Mouse (Mus musculus): Measurements from ENCODE around the gene Samd10. TPM values are rescaled to one million over a fixed set of nuclear protein-coding genes. Genes with fewer than 3 reads are reported as not detected.

The Samd10 gene
- 13.3 and 15.6 TPM in 2 replicates for polyA plus RNA-seq (2015; fragmentation: Nextera tagmentation; extraction: Ambion mirVana)

DNA sequence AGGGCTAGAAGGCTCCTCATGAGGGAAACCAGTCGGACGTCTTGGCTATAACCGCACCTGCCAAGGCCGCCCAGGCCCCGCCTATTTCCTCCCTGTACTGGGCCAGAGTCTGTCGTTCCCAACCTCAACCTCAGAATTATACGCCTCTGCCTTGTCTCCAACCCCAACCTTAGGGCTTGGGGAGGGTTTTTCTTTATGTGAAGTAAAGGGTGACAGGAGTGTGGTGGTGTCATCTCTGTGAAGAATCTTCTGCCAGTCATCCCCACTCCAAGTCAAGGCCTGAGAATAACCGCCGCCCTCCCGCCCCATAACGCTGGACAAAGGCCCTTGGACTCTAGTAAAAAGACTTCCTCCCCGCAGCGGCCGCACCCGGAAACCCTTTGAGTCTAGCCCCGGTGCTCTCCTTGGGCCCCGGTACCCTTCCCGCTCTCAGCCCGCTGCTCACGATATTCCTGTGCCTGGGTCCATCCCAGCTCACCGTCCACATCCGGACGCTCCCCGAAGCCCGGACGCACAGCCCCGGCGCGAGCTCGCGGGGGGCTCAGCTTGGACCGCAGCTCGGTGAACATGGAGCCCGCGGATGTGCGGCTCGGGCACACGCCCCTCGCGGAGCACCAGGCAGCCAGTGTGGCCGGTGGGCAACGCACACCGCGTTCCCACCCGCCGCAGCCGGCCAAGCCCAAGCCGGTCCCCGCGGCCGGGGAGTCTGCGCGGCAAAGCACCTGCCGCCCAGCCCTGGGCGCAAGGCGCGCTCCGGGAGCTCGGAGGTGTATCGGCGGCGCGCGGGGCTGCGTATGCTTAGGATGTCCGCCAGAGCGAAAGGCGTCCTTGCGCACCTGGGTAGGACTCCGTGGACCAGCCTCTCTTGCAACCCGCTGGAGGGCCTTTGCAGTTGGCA is at the start of gene Samd10:
Gene Samd10 (minus strand): TSS at position 759 of the 898 bp plus-strand sequence.
- peak within 1 kb of the TSS; percentile 57 for H3K4me3 ChIP-seq (replicated peaks)
- no peak for ATAC-seq (ENCODE audit: insufficient number of reproducible peaks, low FRiP score, low TSS enrichment, low read depth)
- no peaks in the 10 kb centered on the region for H3K9me3 ChIP-seq (replicated peaks)
- H3K4me2 ChIP-seq (replicated peaks), result peak within 1 kb of the TSS; percentile 94
- H3K4me1 ChIP-seq, result peaks cover 29% of the 10 kb centered on the region
- H3K27ac ChIP-seq (replicated peaks), result peak within 1 kb of the TSS; percentile 61
- H3K36me3 ChIP-seq, result no peaks in the 10 kb centered on the region
- peaks cover 16% of the 10 kb centered on the region for H3K27me3 ChIP-seq
- H3K9ac ChIP-seq, result peak within 1 kb of the TSS; percentile 39
- 3% methylated on average over 71 of the region's 71 CpGs for WGBS

DNA sequence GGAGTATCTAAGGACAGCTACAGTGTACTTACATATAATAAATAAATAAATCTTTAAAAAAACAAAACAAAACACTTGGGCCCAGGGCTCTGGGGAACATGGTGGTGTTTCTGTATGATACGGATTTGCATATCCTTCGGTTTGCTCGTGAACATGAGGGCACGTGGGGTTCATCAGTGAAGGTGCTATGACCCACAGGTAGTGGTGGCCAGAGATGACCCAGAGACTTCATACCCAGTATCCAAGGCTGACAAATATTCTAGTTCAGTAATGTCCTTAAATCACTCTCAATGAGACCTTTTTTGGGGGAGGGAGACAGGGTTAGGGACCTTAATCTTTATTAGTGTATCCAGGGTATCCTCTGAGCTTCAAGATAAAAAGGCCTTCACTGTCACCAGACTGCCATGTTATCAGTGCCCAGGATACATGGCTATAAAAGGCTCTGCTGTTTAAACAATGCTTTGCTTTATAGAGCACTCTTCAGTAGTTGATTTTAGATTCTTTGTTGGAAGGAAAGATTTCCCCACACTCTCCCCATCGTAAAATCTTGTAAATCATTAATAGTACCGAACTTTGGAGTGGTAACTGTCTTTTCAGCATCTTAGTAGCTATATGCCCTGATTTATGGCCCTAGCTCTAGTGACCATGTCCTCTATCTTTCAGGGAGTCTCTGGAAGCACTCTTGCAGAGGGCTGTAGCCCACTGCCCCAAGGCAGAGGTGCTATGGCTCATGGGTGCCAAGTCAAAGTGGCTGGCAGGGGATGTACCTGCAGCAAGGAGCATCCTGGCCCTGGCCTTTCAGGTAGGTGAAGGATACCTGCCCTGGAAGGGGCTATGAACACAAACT is 47.8 kb upstream of the Samd10 start:
- H3K4me3 ChIP-seq (replicated peaks), result no peak overlapping the region
- no peaks in the 10 kb centered on the region for H3K9me3 ChIP-seq (replicated peaks)
- H3K27ac ChIP-seq (replicated peaks), result no peak overlapping the region
- peaks cover 85% of the 10 kb centered on the region for H3K36me3 ChIP-seq
- no peaks in the 10 kb centered on the region for H3K27me3 ChIP-seq
- WGBS, result 91% methylated on average over 6 of the region's 6 CpGs
- H3K4me1 ChIP-seq, result 0 out of 2 replicates have a peak, but pooled peaks cover 5% of the 10 kb centered on the region
- no peak overlapping the region for H3K4me2 ChIP-seq (replicated peaks)
- ATAC-seq (ENCODE audit: insufficient number of reproducible peaks, low FRiP score, low TSS enrichment, low read depth), result no peak
- H3K9ac ChIP-seq, result no peak overlapping the region

DNA sequence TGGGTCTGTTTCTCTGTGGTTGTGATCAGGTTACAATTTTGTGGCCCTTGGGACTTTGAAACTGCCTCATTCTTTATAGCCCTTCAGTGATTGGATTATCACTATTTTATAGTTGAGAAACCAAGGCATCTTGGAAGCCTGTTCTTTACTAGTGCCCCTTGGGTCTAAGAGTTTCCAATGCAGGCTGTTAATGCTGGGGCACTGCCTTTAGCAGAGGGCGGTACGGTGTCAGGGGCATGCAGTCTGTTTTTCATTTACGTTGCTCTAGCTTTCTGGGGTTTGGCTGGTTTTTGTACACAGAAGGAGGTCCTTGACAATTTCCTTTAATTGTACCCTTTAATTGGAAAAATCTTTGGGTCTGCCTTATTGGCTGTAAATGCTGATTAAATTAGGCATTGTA is 46.7 kb upstream of the Samd10 start:
- 63% methylated on average over 3 of the region's 3 CpGs for WGBS
- no peak overlapping the region for H3K4me3 ChIP-seq (replicated peaks)
- H3K27me3 ChIP-seq, result no peaks in the 10 kb centered on the region
- H3K9me3 ChIP-seq (replicated peaks), result no peaks in the 10 kb centered on the region
- peak overlapping the region; percentile 45; the same call in 1 of the 2 replicates for H3K27ac ChIP-seq (replicated peaks)
- H3K9ac ChIP-seq, result no peak overlapping the region
- H3K4me1 ChIP-seq, result 0 out of 2 replicates have a peak, but pooled peaks cover 5% of the 10 kb centered on the region
- peaks cover 87% of the 10 kb centered on the region for H3K36me3 ChIP-seq
- ATAC-seq (ENCODE audit: insufficient number of reproducible peaks, low FRiP score, low TSS enrichment, low read depth), result no peak
- no peak overlapping the region for H3K4me2 ChIP-seq (replicated peaks)

DNA sequence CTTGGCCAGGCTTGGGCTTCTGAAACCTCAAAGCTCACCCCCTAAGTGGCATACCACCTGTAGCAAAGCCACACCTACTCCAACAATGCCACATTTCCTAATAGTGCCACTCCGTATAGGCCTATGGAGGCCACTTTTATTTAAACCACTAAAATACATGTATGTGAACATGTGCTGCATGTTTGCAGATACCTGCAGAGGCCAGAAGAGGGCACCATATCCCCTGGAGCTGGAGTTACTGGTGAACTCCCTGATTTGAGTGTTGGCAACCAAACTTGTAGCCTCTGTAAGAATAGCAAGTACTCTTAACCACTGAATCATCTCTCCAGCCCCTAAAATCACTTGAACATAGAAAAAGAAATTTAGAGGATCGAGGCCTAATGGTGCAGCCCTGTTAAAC is 45.3 kb upstream of the Samd10 start:
- no peaks in the 10 kb centered on the region for H3K27me3 ChIP-seq
- H3K4me1 ChIP-seq, result 0 out of 2 replicates have a peak, but pooled peaks cover 5% of the 10 kb centered on the region
- H3K4me3 ChIP-seq (replicated peaks), result no peak overlapping the region
- peaks cover 86% of the 10 kb centered on the region for H3K36me3 ChIP-seq
- 92% methylated on average over 2 of the region's 2 CpGs for WGBS
- H3K27ac ChIP-seq (replicated peaks), result no peak overlapping the region
- H3K9me3 ChIP-seq (replicated peaks), result no peaks in the 10 kb centered on the region
- H3K4me2 ChIP-seq (replicated peaks), result no peak overlapping the region
- H3K9ac ChIP-seq, result no peak overlapping the region
- no peak for ATAC-seq (ENCODE audit: insufficient number of reproducible peaks, low FRiP score, low TSS enrichment, low read depth)

DNA sequence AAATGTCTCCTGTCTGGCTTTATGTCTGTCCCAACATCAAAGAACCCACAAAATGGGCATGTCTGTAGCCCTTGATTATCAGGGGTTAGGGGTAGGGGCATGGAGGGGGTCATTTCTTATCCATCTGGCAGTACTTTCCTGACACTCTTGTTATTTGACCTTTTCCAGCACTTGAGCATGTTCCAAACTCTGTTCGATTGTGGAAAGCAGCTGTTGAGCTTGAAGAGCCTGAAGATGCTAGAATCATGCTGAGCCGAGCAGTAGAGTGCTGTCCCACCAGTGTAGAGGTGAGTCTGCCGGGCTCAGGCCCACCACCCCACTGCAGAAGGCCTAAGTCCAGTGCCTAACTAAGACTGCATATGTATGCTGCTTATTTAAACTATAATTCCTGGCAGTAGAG is 36.9 kb upstream of the Samd10 start:
- Histone ChIP-seq H3K4me1 (no peaks in the 10 kb centered on the region), H3K4me2 (replicated peaks) (no peak overlapping the region), H3K36me3 (peaks cover 77% of the 10 kb centered on the region), H3K4me3 (replicated peaks) (no peak overlapping the region), H3K9me3 (replicated peaks) (no peaks in the 10 kb centered on the region), H3K27ac (replicated peaks) (no peak overlapping the region), H3K27me3 (no peaks in the 10 kb centered on the region), H3K9ac (no peak overlapping the region)
- WGBS, result 90% methylated on average over 3 of the region's 3 CpGs
- no peak for ATAC-seq (ENCODE audit: insufficient number of reproducible peaks, low FRiP score, low TSS enrichment, low read depth)

DNA sequence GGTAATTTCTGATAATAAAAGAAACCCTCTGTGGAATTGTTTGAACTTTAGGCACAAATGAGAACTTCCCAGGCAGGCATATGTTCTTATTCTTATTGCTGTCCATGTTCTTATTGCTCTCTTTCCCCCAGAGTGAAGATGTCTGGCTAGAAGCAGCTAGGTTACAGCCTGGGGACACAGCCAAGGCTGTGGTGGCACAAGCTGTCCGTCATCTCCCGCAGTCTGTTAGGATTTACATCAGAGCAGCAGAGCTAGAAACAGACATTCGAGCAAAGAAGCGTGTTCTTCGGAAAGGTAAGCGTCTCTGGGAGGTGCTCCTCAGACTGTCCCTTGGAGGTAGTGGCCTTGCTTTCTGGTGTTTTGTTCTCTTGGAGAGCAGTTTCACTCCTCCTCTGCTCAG is 33.6 kb upstream of the Samd10 start:
- no peak overlapping the region for H3K4me2 ChIP-seq (replicated peaks)
- no peak overlapping the region for H3K27ac ChIP-seq (replicated peaks)
- no peaks in the 10 kb centered on the region for H3K4me1 ChIP-seq
- H3K27me3 ChIP-seq, result no peaks in the 10 kb centered on the region
- H3K9ac ChIP-seq, result no peak overlapping the region
- no peak overlapping the region for H3K4me3 ChIP-seq (replicated peaks)
- WGBS, result 94% methylated on average over 6 of the region's 6 CpGs
- peaks cover 57% of the 10 kb centered on the region for H3K36me3 ChIP-seq
- no peak for ATAC-seq (ENCODE audit: insufficient number of reproducible peaks, low FRiP score, low TSS enrichment, low read depth)
- H3K9me3 ChIP-seq (replicated peaks), result no peaks in the 10 kb centered on the region

DNA sequence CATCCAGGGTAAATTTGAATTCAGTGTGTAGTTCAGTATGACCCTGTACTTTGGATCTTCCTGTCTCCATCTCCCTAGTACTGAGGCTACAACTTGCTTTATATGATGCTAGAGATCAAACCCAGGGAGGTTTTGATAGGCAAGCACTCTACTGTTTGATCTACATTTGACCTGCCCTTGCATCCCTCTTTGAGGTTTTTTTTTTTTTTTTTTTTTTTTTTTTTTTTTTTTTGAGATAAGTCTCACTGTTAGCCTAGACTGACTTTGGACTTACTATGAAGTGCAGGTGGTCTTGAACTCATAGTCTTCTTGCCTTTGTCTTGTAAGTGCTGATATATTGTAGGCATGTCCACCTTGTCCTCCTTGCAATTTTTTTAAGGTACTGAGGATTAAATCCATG is 29.5 kb upstream of the Samd10 start:
- no peak for ATAC-seq (ENCODE audit: insufficient number of reproducible peaks, low FRiP score, low TSS enrichment, low read depth)
- no peak overlapping the region for H3K4me2 ChIP-seq (replicated peaks)
- peaks cover 43% of the 10 kb centered on the region for H3K36me3 ChIP-seq
- H3K27me3 ChIP-seq, result no peaks in the 10 kb centered on the region
- H3K9ac ChIP-seq, result no peak overlapping the region
- H3K27ac ChIP-seq (replicated peaks), result no peak overlapping the region
- no peaks in the 10 kb centered on the region for H3K4me1 ChIP-seq
- no peak overlapping the region for H3K4me3 ChIP-seq (replicated peaks)
- no peaks in the 10 kb centered on the region for H3K9me3 ChIP-seq (replicated peaks)

DNA sequence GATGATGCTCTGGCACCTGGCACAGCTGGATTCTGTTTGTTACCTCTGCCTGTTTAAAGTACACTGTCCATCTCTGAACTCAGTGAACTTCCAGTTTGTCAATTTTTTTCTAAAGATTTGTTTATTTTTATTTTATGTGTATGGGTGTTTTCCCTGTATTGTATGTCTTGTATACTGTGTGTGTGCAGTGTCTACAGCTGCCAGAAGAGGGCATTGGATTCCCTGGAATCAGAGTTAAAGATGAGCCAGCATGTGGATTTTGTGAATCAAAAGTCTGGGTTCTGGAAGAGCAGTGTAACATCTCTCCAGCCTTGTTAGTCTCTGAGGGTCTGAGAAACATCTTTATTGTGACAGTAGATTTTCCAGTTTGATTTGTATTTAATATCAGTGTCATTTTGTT is 24.4 kb upstream of the Samd10 start:
- Histone ChIP-seq H3K4me2 (replicated peaks) (no peak overlapping the region), H3K27ac (replicated peaks) (no peak overlapping the region), H3K9ac (no peak overlapping the region), H3K9me3 (replicated peaks) (no peaks in the 10 kb centered on the region), H3K4me1 (no peaks in the 10 kb centered on the region), H3K36me3 (peaks cover 57% of the 10 kb centered on the region), H3K27me3 (no peaks in the 10 kb centered on the region), H3K4me3 (replicated peaks) (no peak overlapping the region)
- ATAC-seq (ENCODE audit: insufficient number of reproducible peaks, low FRiP score, low TSS enrichment, low read depth), result no peak

DNA sequence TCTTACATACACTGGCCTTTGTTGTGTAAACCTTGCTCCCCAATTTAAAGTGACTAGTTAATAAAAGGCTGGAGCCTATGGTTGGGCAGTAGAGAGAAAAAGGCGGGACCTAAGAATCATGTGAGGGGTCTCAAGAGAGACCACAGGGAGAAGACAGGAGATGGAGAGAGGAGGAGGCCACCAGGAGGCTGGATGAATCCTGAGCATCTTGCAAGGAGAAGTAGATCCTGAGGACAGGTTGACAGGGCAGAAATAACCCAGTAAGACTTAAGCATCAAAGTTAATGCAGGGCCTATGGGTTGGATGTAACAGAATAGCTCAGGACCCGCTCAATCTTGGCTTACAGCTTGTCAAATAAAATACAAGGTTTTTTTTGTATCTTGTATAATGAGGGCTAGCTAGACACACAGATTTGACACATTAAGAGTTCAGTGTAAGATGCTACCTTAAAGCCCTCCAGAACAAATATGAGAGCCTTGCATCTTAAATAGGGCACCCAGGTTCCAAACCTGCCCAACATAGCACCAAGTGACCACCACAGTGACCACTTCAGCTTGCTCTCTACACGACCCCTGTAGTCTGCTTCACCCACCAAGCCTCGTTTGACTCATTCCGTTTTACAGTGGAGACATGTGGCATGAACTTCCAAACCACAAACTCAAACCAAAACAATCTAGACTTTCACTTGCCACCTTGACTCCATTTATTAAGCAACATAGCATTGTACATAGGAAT is 19.9 kb upstream of the Samd10 start:
- no peaks in the 10 kb centered on the region for H3K9me3 ChIP-seq (replicated peaks)
- H3K4me3 ChIP-seq (replicated peaks), result no peak overlapping the region
- no peak overlapping the region for H3K27ac ChIP-seq (replicated peaks)
- peaks cover 55% of the 10 kb centered on the region for H3K36me3 ChIP-seq
- H3K4me1 ChIP-seq, result no peaks in the 10 kb centered on the region
- no peak overlapping the region for H3K4me2 ChIP-seq (replicated peaks)
- ATAC-seq (ENCODE audit: insufficient number of reproducible peaks, low FRiP score, low TSS enrichment, low read depth), result no peak
- whole genome bisulfite sequencing, result 83% methylated on average over 5 of the region's 5 CpGs
- no peak overlapping the region for H3K9ac ChIP-seq
- H3K27me3 ChIP-seq, result no peaks in the 10 kb centered on the region

DNA sequence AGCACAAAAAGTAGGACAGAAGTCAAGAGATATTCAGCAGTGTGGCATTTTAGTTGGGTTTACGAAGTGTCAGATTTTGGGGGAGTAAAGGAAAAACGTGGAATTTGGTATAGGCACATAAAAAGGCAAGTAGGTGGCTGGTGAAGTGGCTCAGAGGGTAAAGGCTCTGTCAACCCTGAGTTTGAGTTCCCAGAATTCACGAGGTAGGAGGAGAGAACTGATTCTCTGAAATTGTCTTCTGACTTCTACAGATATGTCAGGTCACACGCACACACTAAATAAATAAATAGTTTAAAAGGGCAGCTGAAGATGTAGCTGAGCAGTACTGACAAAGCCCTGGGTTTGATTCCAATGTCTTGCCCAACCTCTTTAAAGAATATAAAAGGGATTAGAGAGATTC is 3.4 kb upstream of the Samd10 start:
- Histone ChIP-seq H3K4me2 (replicated peaks) (peak overlapping the region; percentile 73; the same call in 1 of the 2 replicates), H3K27me3 (peaks cover 16% of the 10 kb centered on the region), H3K9me3 (replicated peaks) (no peaks in the 10 kb centered on the region), H3K9ac (0 out of 2 replicates have a peak overlapping the region, but pooled peaks have one; percentile 91), H3K4me3 (replicated peaks) (peak overlapping the region; percentile 98; the same call in 1 of the 2 replicates), H3K36me3 (no peaks in the 10 kb centered on the region), H3K27ac (replicated peaks) (no peak overlapping the region), H3K4me1 (peaks cover 29% of the 10 kb centered on the region)
- ATAC-seq (ENCODE audit: insufficient number of reproducible peaks, low FRiP score, low TSS enrichment, low read depth), result no peak
- 73% methylated on average over 4 of the region's 4 CpGs for WGBS

DNA sequence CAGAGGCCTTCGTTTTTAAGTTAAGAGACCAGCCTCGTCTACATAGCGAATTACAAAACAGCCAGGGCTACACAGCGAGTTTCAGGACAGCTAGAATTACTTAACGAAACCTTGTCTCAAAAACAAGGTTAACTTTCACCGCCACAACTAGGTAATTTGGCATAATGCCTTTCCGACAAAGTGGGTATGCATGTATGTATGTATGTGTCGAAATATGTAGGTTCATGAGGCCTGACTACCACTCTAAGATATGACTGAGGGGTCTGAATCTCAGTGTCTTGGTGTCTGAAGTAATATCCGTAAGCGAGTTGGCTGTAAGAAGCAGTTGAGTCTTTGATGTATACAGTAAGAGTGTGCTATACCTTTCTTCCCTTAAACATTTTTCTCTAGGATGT is 2.7 kb upstream of the Samd10 start:
- Histone ChIP-seq H3K4me1 (peaks cover 29% of the 10 kb centered on the region), H3K36me3 (no peaks in the 10 kb centered on the region), H3K27ac (replicated peaks) (no peak overlapping the region; the same call in 1 of the 2 replicates), H3K4me3 (replicated peaks) (peak overlapping the region; percentile 98), H3K9ac (peak overlapping the region; percentile 91), H3K9me3 (replicated peaks) (no peaks in the 10 kb centered on the region), H3K27me3 (peaks cover 16% of the 10 kb centered on the region), H3K4me2 (replicated peaks) (peak overlapping the region; percentile 73)
- 25% methylated on average over 10 of the region's 10 CpGs for WGBS
- no peak for ATAC-seq (ENCODE audit: insufficient number of reproducible peaks, low FRiP score, low TSS enrichment, low read depth)
